Mouse (Mus musculus) WW6 (cell line): Measurements from ENCODE around the gene Gm14401.
A peak's percentile ranks its signal among the peaks of the same experiment; 100 is the strongest.
"Not testable (repeated sequence)": the region's sequence is repeated elsewhere in the genome, so short reads cannot be mapped to it uniquely, and the experiment has no call there.

ENCODE experiments used
- DNase-seq: peaks from one replicate; pipeline ENCODE4 v3.0.0-alpha.2; 2013; ENCODE audit warnings: low read depth, low spot score

The Gm14401 gene

DNA sequence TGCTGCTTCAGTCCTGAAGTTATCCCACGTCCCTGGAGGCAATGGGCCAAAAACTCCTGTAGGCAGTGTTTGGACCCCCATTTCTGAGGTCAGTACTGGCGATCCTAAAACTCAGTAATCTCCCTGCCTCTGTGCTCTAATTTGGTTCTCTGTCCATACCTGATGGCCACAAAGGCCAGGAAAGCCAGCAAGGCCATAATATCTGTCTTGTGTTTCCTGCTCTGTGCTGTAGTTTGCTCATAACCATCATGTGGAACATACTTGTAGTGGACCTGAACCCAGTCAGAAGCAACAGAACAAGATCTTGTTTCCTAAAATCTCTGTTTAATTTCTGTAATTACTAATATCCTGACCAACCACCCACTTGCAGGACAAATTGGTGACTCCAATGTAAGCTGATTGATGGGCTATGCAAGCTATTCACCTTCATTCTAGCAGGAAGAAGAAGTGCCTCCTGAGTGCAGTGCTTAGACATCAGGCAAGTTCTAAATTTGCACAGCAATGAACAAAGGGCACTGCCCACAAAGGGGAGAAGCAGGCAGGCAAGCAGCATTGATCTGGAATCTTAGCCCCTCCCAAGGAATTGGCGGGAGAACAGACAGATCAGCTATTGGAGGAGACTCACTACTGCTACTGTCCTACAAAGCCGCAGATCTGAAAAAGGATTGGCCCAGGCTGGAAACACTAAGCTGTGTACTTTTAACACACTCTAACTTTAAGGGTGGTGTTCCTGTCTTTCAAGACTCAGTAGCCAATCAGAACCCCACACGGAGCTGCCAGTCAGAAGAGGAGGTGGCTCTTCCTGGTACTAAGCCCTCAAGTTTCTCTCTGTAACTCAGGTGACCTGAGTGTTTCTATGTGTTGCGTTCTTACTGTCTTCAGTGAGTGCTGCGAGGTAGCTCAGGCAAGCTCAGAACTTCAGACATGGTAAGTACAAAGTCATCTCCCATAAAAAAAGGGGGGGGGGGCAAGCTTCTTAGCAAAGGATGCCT is at the start of gene Gm14401:
Gene Gm14401 (plus strand): TSS at position 889 of the 992 bp plus-strand sequence.
- DNase-seq = peak; percentile 85

DNA sequence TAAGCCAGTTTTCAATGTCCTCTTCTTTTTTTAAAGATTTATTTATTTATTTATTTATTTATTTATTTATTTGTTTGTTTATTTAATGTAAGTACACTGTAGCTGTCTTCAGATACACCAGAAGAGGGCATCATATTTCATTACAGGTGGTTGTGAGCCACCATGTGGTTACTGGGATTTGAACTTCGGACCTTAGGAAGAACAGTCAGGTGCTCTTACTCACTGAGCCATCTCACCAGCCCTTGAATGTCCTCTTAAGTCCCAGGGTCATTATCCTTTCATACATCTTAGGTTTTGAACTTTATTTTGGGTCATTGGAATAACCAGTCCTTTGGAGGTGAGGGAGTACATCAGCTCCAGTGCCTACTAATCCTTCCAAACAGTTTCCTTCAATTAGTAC is 1.3 kb upstream of the Gm14401 start:
- DNase-seq = not testable (repeated sequence)

GRCm38 (mm10) chr2:177075015-177075414 is 895 bp downstream of the Gm14401 start:
- DNase-seq = not testable (repeated sequence)

DNA sequence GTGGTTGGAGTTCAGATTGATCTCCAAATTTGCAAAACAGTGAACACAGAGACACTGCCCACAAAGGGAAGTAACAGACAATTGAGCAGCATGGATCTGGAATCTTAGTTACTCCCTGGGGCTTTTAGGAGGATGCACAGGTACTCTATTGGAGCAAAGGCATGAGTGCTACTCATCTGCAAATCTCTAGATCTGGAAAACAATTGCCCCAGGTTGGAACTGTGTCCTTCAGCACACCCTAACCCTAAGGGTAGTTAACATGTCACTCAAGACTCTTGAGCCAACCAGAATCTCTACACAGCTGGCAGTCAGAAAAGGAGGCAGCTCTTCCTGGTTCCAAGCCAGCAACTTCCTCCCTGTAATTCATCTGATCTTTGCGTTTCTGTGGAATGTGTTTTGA is 5.7 kb downstream of the Gm14401 start:
- not testable (repeated sequence) for DNase-seq

GRCm38 (mm10) chr2:177109086-177109485 is 35.0 kb downstream of the Gm14401 start:
- DNase-seq = not testable (repeated sequence)

- DNase-seq = peak; percentile 11
These were observed 55.0 kb downstream of the Gm14401 start for GRCm38 (mm10) chr2:177129097-177129496.
